Mouse (Mus musculus) ES-E14 (cell line): Measurements from ENCODE around the gene Rps25. TPM values are rescaled to one million over a fixed set of nuclear protein-coding genes. Genes with fewer than 3 reads are reported as not detected.

Experiments used
- DNase-seq: peaks from one replicate; pipeline ENCODE4 v3.0.0-alpha.2; 2013; ENCODE audit warnings: low read depth, low spot score
- H3K27ac ChIP-seq: 2 replicates; pipeline ENCODE4 v1.5.1; 2012; ENCODE audit warnings: low read depth, mild to moderate bottlenecking, low read length, moderate library complexity, mixed read lengths; ENCODE audit not compliant: poor library complexity, insufficient read depth, severe bottlenecking
- H3K36me3 ChIP-seq: 2 replicates; pipeline ENCODE4 v1.6.1; 2012; ENCODE audit warnings: mild to moderate bottlenecking, low read length, moderate library complexity, mixed read lengths; ENCODE audit not compliant: control insufficient read depth, poor library complexity, insufficient read depth, severe bottlenecking
- H3K4me1 ChIP-seq, 2 experiments: fragments of 150-350 bp in 1 of 2; sonication (generic) in 1 of 2; 2 replicates each; pipeline ENCODE4 v1.6.1; 2012; ENCODE audit warnings: low read length in 2 of 2, mild to moderate bottlenecking in 1 of 2, mixed read lengths in 1 of 2; ENCODE audit not compliant: control insufficient read depth in 2 of 2, insufficient read depth in 2 of 2, poor library complexity in 1 of 2
- H3K4me3 ChIP-seq, 2 experiments: fragments of 150-350 bp in 1 of 2; sonication (generic) in 1 of 2; 2 replicates each; pipeline ENCODE4 v1.5.1; 2012; ENCODE audit warnings: low read length in 2 of 2, low read depth in 1 of 2, mild to moderate bottlenecking in 1 of 2, mixed read lengths in 1 of 2; ENCODE audit not compliant: insufficient read depth in 1 of 2, poor library complexity in 1 of 2, severe bottlenecking in 1 of 2
- H3K9ac ChIP-seq: 2 replicates; pipeline ENCODE4 v1.6.1; 2012; ENCODE audit warnings: low read depth, mild to moderate bottlenecking, low read length, mixed read lengths; ENCODE audit not compliant: poor library complexity, insufficient read depth, severe bottlenecking
- H3K9me3 ChIP-seq: fragments of 150-350 bp; sonication (generic); 2 replicates; pipeline ENCODE4 v1.6.1; 2012; ENCODE audit warnings: low read depth, mild to moderate bottlenecking, low read length; ENCODE audit not compliant: control insufficient read depth, insufficient read depth
- CHD2 ChIP-seq: IDR thresholded peaks from 2 replicates; pipeline ENCODE4 v1.6.1; 2014; ENCODE audit warnings: mild to moderate bottlenecking, low read depth, low read length, inconsistent platforms
- HCFC1 ChIP-seq: IDR thresholded peaks from 2 replicates; pipeline ENCODE4 v1.6.1; 2012; ENCODE audit warnings: low read length, inconsistent platforms, borderline replicate concordance; ENCODE audit not compliant: insufficient read depth
- MAFK ChIP-seq: IDR thresholded peaks from 2 replicates; pipeline ENCODE4 v1.6.1; 2014; ENCODE audit warnings: mild to moderate bottlenecking, low read depth, low read length, inconsistent platforms; ENCODE audit not compliant: insufficient read depth
- ZC3H11A ChIP-seq: IDR thresholded peaks from 2 replicates; pipeline ENCODE4 v1.6.1; 2012; ENCODE audit warnings: low read depth, mild to moderate bottlenecking, inconsistent platforms, low read length, borderline replicate concordance
- ZNF384 ChIP-seq: IDR thresholded peaks from 2 replicates; pipeline ENCODE4 v1.6.1; 2012; ENCODE audit warnings: low read depth, low read length, inconsistent platforms
- in situ Hi-C, 2 experiments: fragments of 600-800 bp; cut with MboI; formaldehyde crosslinking; loops; one replicate each; pipeline ENCODE4 v1.15.1; 2025; ENCODE audit warnings: low sequenced_read_pairs in 2 of 2, inconsistent platforms in 1 of 2; ENCODE audit not compliant: unreplicated experiment in 2 of 2
- total RNA-seq: library from RNA; depleted of rRNA; stranded (reverse); fragments of 300-350 nt; gene quantifications from 2 replicates; pipeline ENCODE4 v1.2.3, GENCODE M21; 2012

Rps25 gene
- total RNA-seq, 1 experiment, result 2,115 TPM

- Histone ChIP-seq H3K9me3 (no peaks in the 10 kb centered on the region), H3K4me3 (no peak overlapping the region), H3K27ac (no peak overlapping the region), H3K36me3 (peaks cover 8% of the 10 kb centered on the region), H3K9ac (no peak overlapping the region), H3K4me1 (peaks cover 0 to 6% of the 10 kb centered on the region in 2 experiments; a peak in 3 of 4 replicates)
- no peak for TF ChIP-seq ZC3H11A
- no peak for TF ChIP-seq HCFC1
- no peak for TF ChIP-seq CHD2
- TF ChIP-seq ZNF384, result no peak
- TF ChIP-seq MAFK, result no peak
- in situ Hi-C loops, result no loop called here
- DNase-seq, result no peak
Observed at GRCm38 (mm10) chr9:44398551-44398950, 8.4 kb upstream of the Rps25 start.

- TF ChIP-seq ZNF384 (no peak), CHD2 (no peak), HCFC1 (no peak), MAFK (no peak), ZC3H11A (no peak)
- Histone ChIP-seq H3K9ac (no peak overlapping the region), H3K4me3 (no peak overlapping the region), H3K4me1 (peaks cover 0 to 6% of the 10 kb centered on the region in 2 experiments; a peak in 3 of 4 replicates), H3K27ac (no peak overlapping the region), H3K9me3 (no peaks in the 10 kb centered on the region), H3K36me3 (peaks cover 11% of the 10 kb centered on the region)
- DNase-seq, result no peak
- in situ Hi-C loops, result no loop called here
Observed at GRCm38 (mm10) chr9:44399114-44399794, 7.7 kb upstream of the Rps25 start.

- in situ Hi-C loops, result no loop called here
- peaks cover 11% of the 10 kb centered on the region for H3K36me3 ChIP-seq
- TF ChIP-seq MAFK, result no peak
- no peak for TF ChIP-seq ZNF384
- TF ChIP-seq ZC3H11A, result no peak
- no peak for TF ChIP-seq CHD2
- no peak for TF ChIP-seq HCFC1
- no peak overlapping the region for H3K9ac ChIP-seq
- no peak overlapping the region for H3K27ac ChIP-seq
- no peak overlapping the region for H3K4me3 ChIP-seq
- H3K4me1 ChIP-seq, result peaks cover 0 to 6% of the 10 kb centered on the region in 2 experiments; a peak in 3 of 4 replicates
- no peaks in the 10 kb centered on the region for H3K9me3 ChIP-seq
- DNase-seq, result no peak
Observed at GRCm38 (mm10) chr9:44399795-44400114, 7.2 kb upstream of the Rps25 start.

DNA sequence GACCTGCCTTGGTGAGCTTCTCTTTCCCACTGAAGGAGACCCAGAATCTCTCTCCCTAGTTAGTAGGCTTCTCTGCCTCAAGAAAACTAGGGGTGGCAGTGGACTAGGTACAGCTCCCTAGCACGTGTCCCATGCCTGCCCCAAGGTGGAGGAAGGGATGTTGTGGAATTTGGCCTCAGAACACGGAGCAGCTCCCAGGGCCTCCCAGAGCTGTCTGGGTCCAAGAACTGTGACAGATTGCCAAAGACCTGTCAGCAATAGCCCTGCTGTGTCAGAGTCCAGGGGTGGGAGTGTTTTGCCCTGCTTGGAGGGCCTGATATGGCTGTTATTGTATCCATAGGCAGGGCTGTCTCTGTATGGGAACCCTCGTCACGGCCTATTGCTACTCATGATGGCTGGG is 5.9 kb upstream of the Rps25 start:
- no peak overlapping the region for H3K27ac ChIP-seq
- DNase-seq, result no peak
- in situ Hi-C loops, result no loop called here
- no peak overlapping the region for H3K9ac ChIP-seq
- peaks cover 14% of the 10 kb centered on the region for H3K36me3 ChIP-seq
- H3K4me1 ChIP-seq, result peaks cover 3 to 6% of the 10 kb centered on the region in 2 experiments; a peak in 3 of 4 replicates
- no peak overlapping the region for H3K4me3 ChIP-seq
- no peaks in the 10 kb centered on the region for H3K9me3 ChIP-seq
- TF ChIP-seq MAFK, result no peak
- TF ChIP-seq HCFC1, result no peak
- no peak for TF ChIP-seq ZNF384
- no peak for TF ChIP-seq CHD2
- no peak for TF ChIP-seq ZC3H11A

- peaks cover 0 to 3% of the 10 kb centered on the region in 2 experiments; a peak in 1 of 4 replicates for H3K4me1 ChIP-seq
- TF ChIP-seq HCFC1 (no peak), ZC3H11A (no peak)
- in situ Hi-C loops, result no loop called here
- no peak overlapping the region for H3K4me3 ChIP-seq
- DNase-seq, result no peak
- no peaks in the 10 kb centered on the region for H3K9me3 ChIP-seq
- H3K9ac ChIP-seq, result no peak overlapping the region
- H3K27ac ChIP-seq, result no peak overlapping the region
- peaks cover 26% of the 10 kb centered on the region for H3K36me3 ChIP-seq
Observed at GRCm38 (mm10) chr9:44405011-44405410, 1.9 kb upstream of the Rps25 start.
